Mouse (Mus musculus): Measurements from ENCODE around the gene Lao1. TPM values are rescaled to one million over a fixed set of nuclear protein-coding genes. Genes with fewer than 3 reads are reported as not detected.

Gene Lao1
- polyA plus RNA-seq, 1 experiment from 2014 or later, result not detected

DNA sequence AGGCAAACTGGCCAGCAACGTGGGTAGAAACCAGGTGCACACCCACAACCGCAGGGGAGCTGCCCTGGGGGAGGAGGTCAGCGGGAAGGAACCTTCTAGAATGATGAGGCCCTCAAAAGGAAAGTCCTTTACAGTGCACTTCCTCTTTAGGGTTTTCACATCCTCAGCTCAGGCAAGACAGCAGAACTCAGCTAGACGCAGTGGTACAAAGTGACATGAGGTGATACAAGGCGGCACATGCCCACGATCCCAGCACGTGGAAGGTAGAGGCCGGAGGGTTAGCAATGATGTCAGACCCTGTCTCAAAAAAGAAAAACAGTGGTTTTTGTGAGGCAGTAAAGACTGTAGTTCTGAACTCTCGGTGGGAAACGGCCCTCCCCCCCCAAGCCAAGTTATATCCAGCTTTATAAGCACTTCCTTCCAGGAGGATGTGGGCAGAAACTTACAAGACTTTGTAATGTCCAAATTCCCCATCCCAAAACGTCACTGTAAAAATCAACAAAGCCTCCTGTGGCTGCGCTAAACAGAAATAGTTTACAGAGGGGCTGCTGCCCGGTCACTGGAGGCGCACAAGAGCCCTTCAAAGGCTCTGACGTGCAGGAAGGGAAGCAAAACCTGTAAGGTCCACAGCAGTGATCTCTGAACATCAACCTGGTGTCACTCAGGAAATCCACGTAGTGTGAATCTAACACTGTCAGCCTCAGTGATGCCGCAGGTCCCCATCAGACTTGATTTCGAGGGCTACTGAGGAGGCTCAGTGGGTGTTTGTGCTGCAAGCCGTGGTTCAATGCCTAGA lies 38.5 kb downstream of the Lao1 start:
- Histone ChIP-seq H3K9me3 (no peaks in the 10 kb centered on the region), H3K4me2 (replicated peaks) (no peak overlapping the region), H3K9ac (no peak overlapping the region), H3K36me3 (no peaks in the 10 kb centered on the region), H3K27ac (no peak overlapping the region), H3K27me3 (no peaks in the 10 kb centered on the region), H3K4me3 (no peak overlapping the region), H3K4me1 (no peaks in the 10 kb centered on the region)
- ATAC-seq (ENCODE audit: insufficient number of reproducible peaks, insufficient read depth, low FRiP score, low TSS enrichment), result no peak
- WGBS, result 61% methylated on average over 19 of the region's 19 CpGs

DNA sequence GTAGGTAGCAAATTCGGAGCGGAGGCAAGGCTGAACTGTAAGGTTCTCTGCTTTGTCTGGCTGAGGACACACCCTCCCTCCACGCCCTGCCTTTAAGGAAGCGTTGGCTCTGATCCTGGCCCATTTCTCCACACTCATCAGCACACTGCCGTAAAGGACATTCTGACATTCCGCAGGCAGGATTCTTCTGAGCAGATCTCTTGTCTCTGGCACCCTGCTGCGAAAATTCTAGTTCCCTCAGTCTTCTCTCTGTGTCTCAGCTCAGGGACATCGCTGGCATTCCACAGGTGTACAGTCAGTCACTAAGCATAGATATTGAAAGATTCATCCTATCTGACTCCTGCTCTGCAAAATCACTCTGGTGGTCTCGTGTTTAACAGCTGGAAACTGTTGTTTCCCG lies 40.3 kb downstream of the Lao1 start:
- Histone ChIP-seq H3K27ac (no peak overlapping the region), H3K4me3 (no peak overlapping the region), H3K4me1 (no peaks in the 10 kb centered on the region), H3K4me2 (replicated peaks) (no peak overlapping the region), H3K36me3 (no peaks in the 10 kb centered on the region), H3K27me3 (no peaks in the 10 kb centered on the region), H3K9me3 (no peaks in the 10 kb centered on the region), H3K9ac (no peak overlapping the region)
- ATAC-seq (ENCODE audit: insufficient number of reproducible peaks, insufficient read depth, low FRiP score, low TSS enrichment), result no peak
- 65% methylated on average over 10 of the region's 10 CpGs for WGBS

DNA sequence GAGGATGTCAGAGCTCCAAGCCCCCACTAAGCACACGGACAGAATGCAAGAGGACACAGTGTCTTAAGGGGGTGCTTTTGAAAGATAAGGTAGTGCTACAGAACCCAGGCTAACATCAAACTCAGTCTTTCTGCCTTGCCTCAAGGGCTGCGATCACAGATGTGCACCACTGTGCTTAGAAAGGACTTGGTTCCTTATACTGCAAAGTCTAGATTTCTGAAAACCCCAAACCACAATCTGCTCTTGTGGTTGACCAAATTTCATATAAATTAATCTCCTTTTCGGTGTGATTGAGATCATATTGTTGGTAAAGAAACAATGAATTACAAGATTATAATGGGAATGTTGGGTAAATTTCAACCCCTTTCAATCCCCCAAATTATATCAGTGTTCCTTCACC lies 41.1 kb downstream of the Lao1 start:
- 75% methylated on average over 3 of the region's 3 CpGs for WGBS
- Histone ChIP-seq H3K4me2 (replicated peaks) (no peak overlapping the region), H3K27ac (no peak overlapping the region), H3K36me3 (no peaks in the 10 kb centered on the region), H3K4me1 (no peaks in the 10 kb centered on the region), H3K9ac (no peak overlapping the region), H3K9me3 (no peaks in the 10 kb centered on the region), H3K27me3 (no peaks in the 10 kb centered on the region), H3K4me3 (no peak overlapping the region)
- ATAC-seq (ENCODE audit: insufficient number of reproducible peaks, insufficient read depth, low FRiP score, low TSS enrichment), result no peak

DNA sequence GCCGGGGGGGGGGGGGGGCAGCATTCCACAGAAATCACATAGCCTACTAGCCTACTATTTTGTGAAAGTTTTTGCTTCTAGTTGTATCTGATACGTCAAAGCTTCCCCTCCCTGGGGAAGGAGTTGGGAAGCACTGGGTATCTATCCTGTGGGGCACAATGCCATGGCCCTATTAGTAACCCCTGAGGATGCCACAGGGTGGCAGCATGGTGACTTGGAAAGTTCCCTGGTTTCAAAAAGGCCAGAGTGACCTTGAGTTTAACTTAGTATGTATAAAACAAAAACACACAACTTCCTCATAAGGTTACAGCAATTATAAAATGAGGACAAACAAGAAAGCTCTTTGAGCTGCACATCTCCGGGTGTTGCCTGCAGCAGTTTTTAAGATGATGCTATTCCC lies 42.8 kb downstream of the Lao1 start:
- H3K36me3 ChIP-seq, result no peaks in the 10 kb centered on the region
- WGBS, result 69% methylated on average over 3 of the region's 3 CpGs
- no peak for ATAC-seq (ENCODE audit: insufficient number of reproducible peaks, insufficient read depth, low FRiP score, low TSS enrichment)
- H3K9ac ChIP-seq, result no peak overlapping the region
- peaks cover 4% of the 10 kb centered on the region; the same call in 1 of the 2 replicates for H3K4me1 ChIP-seq
- no peak overlapping the region for H3K4me2 ChIP-seq (replicated peaks)
- H3K27ac ChIP-seq, result no peak overlapping the region
- no peak overlapping the region for H3K4me3 ChIP-seq
- H3K27me3 ChIP-seq, result no peaks in the 10 kb centered on the region
- H3K9me3 ChIP-seq, result no peaks in the 10 kb centered on the region

DNA sequence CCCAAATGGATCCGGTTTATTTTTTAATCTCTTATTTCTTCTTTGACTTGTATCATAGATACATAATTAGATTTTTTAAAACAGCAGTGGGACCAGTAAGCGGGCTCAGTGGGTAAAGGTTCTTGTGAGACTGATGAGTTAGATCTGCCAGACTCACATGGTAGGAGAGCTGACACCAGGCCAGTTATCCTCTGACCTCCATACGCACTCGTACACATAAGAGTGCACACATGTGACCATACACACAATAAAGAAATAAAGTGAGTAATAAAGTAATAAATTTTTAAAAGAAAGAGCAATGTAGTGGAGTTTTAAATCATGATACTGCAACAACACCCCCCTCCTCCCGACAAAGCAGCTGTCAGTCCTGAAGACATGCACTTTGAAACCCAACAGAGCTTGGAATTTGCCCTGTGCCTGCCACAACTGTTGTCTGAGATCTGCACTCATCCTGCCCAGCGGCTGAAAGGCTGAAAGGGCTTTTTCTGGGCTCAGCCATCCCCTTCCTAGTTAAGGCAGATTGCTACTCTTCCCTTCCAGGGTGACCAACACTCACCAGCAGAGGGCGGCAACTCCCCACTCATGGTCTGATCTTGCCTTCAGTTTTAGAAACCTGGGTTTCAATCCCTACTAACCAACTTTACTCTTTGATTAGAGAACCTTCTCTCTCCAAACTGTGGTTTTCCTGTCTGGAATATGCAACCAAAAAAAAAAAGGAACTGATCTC lies 43.4 kb downstream of the Lao1 start:
- no peak for ATAC-seq (ENCODE audit: insufficient number of reproducible peaks, insufficient read depth, low FRiP score, low TSS enrichment)

DNA sequence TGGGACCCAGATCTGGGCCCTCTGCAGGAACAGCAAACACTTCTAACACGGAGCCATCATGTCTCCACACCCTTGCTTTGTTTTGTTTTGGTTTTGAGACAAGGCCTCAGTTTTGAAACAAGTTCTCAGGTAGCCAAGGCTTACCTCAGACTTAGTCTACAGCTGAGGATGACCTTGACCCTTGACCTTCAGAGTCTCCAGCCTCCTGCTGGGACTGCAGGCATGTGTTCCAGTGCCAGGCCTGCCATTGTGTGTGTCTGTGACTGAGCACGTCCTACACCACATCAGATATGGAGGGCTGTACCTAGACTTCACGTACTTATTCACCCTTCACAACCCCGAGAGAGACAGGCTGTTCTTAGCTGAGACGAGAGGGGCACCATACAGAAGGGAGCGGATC lies 46.2 kb downstream of the Lao1 start:
- no peaks in the 10 kb centered on the region for H3K9me3 ChIP-seq
- H3K27me3 ChIP-seq, result no peaks in the 10 kb centered on the region
- ATAC-seq (ENCODE audit: insufficient number of reproducible peaks, insufficient read depth, low FRiP score, low TSS enrichment), result no peak
- H3K9ac ChIP-seq, result no peak overlapping the region
- peaks cover 14% of the 10 kb centered on the region; the same call in 1 of the 2 replicates for H3K4me1 ChIP-seq
- H3K4me3 ChIP-seq, result no peak overlapping the region
- 87% methylated on average over 6 of the region's 6 CpGs for WGBS
- H3K4me2 ChIP-seq (replicated peaks), result no peak overlapping the region
- no peak overlapping the region for H3K27ac ChIP-seq
- no peaks in the 10 kb centered on the region for H3K36me3 ChIP-seq

More for the DNA sequence above, 43.4 kb downstream of the Lao1 start:
- Histone ChIP-seq H3K4me3 (no peak overlapping the region), H3K9ac (no peak overlapping the region), H3K36me3 (no peaks in the 10 kb centered on the region), H3K4me1 (peaks cover 5% of the 10 kb centered on the region; the same call in 1 of the 2 replicates), H3K27ac (no peak overlapping the region), H3K9me3 (no peaks in the 10 kb centered on the region), H3K4me2 (replicated peaks) (no peak overlapping the region), H3K27me3 (no peaks in the 10 kb centered on the region)
- 47% methylated on average over 7 of the region's 7 CpGs for WGBS

DNA sequence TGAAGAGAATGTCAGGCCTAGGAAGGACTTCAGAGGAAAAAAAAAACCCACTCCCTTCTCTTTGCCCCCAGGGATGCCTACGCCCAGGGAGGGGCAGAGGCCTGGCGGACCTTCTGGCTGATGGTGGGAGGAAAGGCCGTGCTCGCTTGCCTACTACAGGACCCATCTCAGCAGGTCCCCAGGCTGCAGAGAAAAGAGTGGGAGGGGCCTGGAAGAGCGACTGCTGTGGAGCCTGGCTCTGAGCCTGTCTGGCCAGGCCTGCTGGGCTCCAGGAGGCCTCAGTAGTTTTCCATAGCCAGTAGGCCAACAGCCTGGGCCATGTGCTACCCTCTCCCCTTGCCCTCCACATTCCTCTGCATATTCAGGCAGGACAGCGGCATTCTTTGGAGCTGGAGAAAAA lies 47.1 kb downstream of the Lao1 start:
- no peak overlapping the region for H3K4me2 ChIP-seq (replicated peaks)
- H3K9me3 ChIP-seq, result no peaks in the 10 kb centered on the region
- H3K4me3 ChIP-seq, result no peak overlapping the region
- 29% methylated on average over 6 of the region's 6 CpGs for WGBS
- H3K27ac ChIP-seq, result no peak overlapping the region
- H3K4me1 ChIP-seq, result peaks cover 14% of the 10 kb centered on the region; the same call in 1 of the 2 replicates
- no peak for ATAC-seq (ENCODE audit: insufficient number of reproducible peaks, insufficient read depth, low FRiP score, low TSS enrichment)
- no peaks in the 10 kb centered on the region for H3K27me3 ChIP-seq
- no peaks in the 10 kb centered on the region for H3K36me3 ChIP-seq
- no peak overlapping the region for H3K9ac ChIP-seq

DNA sequence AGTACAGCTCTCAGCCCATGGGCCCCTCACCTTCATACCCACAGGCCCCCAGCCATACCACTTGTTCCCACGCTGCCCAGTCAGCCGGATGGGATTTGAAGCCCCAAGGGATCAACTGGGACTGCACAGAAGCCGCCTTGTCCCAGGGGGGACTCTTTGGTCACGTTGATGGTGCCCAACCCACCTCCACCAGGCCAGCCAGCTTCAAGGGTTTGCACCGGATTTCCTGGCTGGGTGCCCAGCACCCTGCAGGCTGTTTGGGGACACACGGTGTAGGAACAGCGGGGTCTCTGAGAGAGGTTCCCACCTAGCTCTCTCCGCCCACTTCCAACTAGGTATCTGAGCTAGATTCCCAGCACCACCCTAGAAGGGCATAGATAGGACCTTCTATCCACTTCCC lies 48.4 kb downstream of the Lao1 start:
- no peak overlapping the region for H3K4me3 ChIP-seq
- H3K9ac ChIP-seq, result no peak overlapping the region
- ATAC-seq (ENCODE audit: insufficient number of reproducible peaks, insufficient read depth, low FRiP score, low TSS enrichment), result no peak
- H3K27me3 ChIP-seq, result no peaks in the 10 kb centered on the region
- no peak overlapping the region for H3K4me2 ChIP-seq (replicated peaks)
- peaks cover 14% of the 10 kb centered on the region; the same call in 1 of the 2 replicates for H3K4me1 ChIP-seq
- H3K9me3 ChIP-seq, result no peaks in the 10 kb centered on the region
- no peaks in the 10 kb centered on the region for H3K36me3 ChIP-seq
- no peak overlapping the region for H3K27ac ChIP-seq
- 73% methylated on average over 8 of the region's 8 CpGs for WGBS

DNA sequence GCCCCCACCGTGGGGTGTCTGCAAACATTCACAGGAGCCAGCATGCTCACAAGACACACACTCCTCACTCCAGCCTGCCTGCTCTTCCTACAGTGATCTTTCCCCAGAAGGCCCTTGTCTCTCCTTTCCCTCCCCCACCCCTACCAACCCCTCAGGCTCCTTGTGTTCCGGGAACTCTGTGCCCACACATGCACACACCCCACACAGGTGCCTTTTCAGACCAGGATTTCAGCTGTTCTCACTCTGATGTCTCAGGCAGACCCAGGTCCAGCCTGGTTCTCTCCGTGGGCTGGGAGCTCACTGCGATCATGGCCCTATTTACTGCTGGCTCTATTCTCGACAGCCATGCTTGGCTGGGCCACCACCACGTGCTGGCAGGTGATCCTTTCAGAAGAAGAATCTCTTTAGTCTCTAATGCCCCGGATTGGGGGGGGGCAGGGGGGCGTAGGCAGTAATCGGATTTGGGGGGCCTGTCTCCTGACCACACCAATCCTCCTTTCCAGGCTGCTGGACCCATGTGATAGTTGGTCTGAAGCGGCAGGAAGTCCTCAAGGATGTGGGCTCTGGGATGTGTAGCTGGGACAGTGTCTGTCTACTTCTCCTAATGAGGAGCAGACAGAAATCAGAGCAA lies 49.8 kb downstream of the Lao1 start:
- no peak overlapping the region for H3K9ac ChIP-seq
- no peak overlapping the region for H3K27ac ChIP-seq
- WGBS, result 56% methylated on average over 10 of the region's 10 CpGs

DNA sequence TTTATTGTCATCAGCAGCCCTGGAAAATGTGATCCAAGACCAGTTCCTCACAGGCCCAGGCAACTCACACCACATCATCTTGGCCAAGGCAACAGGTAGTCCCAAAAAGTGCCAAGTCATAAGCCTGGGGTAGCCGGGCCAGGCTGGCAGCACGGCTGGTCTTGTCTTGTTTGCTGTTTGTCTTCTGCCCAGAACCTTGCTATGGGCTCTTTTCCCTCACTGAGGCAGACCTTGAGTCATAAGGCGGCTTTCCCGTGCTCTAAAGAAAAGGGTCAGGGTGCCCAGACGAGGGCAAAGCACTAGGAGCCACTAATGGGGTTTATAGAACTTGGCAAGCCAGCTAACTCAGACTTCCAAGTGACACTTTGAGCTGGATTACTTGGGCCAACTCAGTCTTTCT lies 51.7 kb downstream of the Lao1 start:
- H3K27me3 ChIP-seq, result no peaks in the 10 kb centered on the region
- no peak overlapping the region for H3K4me2 ChIP-seq (replicated peaks)
- no peak overlapping the region for H3K4me3 ChIP-seq
- H3K36me3 ChIP-seq, result no peaks in the 10 kb centered on the region
- H3K4me1 ChIP-seq, result peaks cover 14% of the 10 kb centered on the region; the same call in 1 of the 2 replicates
- no peak overlapping the region for H3K9ac ChIP-seq
- 82% methylated on average over 5 of the region's 5 CpGs for WGBS
- H3K9me3 ChIP-seq, result no peaks in the 10 kb centered on the region
- no peak for ATAC-seq (ENCODE audit: insufficient number of reproducible peaks, insufficient read depth, low FRiP score, low TSS enrichment)
- no peak overlapping the region for H3K27ac ChIP-seq

More for the DNA sequence above, 49.8 kb downstream of the Lao1 start:
- Histone ChIP-seq H3K27me3 (no peaks in the 10 kb centered on the region), H3K4me3 (no peak overlapping the region), H3K4me2 (replicated peaks) (no peak overlapping the region), H3K36me3 (no peaks in the 10 kb centered on the region), H3K9me3 (no peaks in the 10 kb centered on the region), H3K4me1 (peaks cover 14% of the 10 kb centered on the region; the same call in 1 of the 2 replicates)
- no peak for ATAC-seq (ENCODE audit: insufficient number of reproducible peaks, insufficient read depth, low FRiP score, low TSS enrichment)

DNA sequence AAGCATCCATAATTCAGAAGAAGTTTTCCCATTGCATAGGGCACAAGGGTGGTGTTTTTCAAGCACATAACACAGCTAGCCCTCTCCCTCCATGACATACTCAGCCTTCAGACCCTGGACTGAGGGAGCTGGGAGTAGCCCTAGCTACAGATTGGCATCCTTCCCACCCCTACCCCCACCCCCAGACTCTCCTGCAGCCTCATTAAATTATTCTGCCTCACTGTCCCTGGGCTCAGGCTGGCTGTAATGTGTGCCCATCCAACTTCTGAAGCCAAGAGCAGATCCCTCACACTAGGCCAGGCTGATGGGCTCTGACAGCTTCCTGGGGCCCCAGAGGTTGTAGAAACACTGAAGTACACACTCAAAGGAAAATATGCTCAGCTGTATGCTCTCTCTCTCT lies 53.6 kb downstream of the Lao1 start:
- Histone ChIP-seq H3K9ac (no peak overlapping the region), H3K9me3 (no peaks in the 10 kb centered on the region), H3K4me2 (replicated peaks) (no peak overlapping the region), H3K36me3 (no peaks in the 10 kb centered on the region), H3K4me1 (peaks cover 21% of the 10 kb centered on the region), H3K27me3 (no peaks in the 10 kb centered on the region), H3K4me3 (no peak overlapping the region), H3K27ac (no peak overlapping the region)
- no peak for ATAC-seq (ENCODE audit: insufficient number of reproducible peaks, insufficient read depth, low FRiP score, low TSS enrichment)

DNA sequence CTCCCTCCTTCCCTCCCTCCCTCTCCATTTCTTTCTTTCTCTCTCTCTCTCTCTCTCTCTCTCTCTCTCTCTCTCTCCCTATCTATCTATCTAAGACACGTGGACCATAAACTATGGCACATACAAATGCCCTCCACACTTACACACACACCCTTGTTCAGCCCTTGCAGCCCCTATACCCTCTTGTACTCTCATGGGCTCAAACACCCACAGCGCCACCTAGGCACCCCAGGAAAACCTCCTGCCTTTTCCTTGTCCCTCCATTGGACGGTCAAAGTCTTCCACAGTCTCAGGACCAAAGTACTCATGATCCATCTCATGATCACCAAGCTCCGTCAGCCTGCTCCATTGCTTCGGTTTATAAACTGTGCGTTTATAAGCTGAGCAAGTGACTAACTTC lies 54.2 kb downstream of the Lao1 start:
- H3K4me1 ChIP-seq, result peaks cover 21% of the 10 kb centered on the region
- no peak overlapping the region for H3K9ac ChIP-seq
- H3K4me3 ChIP-seq, result no peak overlapping the region
- ATAC-seq (ENCODE audit: insufficient number of reproducible peaks, insufficient read depth, low FRiP score, low TSS enrichment), result no peak
- H3K36me3 ChIP-seq, result no peaks in the 10 kb centered on the region
- WGBS, result 62% methylated on average over 6 of the region's 6 CpGs
- H3K27ac ChIP-seq, result no peak overlapping the region
- H3K9me3 ChIP-seq, result no peaks in the 10 kb centered on the region
- no peak overlapping the region for H3K4me2 ChIP-seq (replicated peaks)
- no peaks in the 10 kb centered on the region for H3K27me3 ChIP-seq

Measured in embryonic facial prominence, embryonic 12.5 days (tissue).